Mouse (Mus musculus) olfactory bulb, adult 2 months (tissue): ENCODE data around the gene Olfr15. TPM values are rescaled to one million over a fixed set of nuclear protein-coding genes. Genes with fewer than 3 reads are reported as not detected.

Source experiments
- H3K27ac ChIP-seq: fragments of 200-500 bp; 2 replicates; pipeline ENCODE4 v1.5.1; 2012; ENCODE audit warnings: low read depth, low read length; ENCODE audit not compliant: insufficient read depth
- H3K4me1 ChIP-seq: fragments of 200-500 bp; 2 replicates; pipeline ENCODE4 v1.6.1; 2012; ENCODE audit warnings: low read length; ENCODE audit not compliant: control insufficient read depth, insufficient read depth
- H3K4me3 ChIP-seq: fragments of 200-500 bp; 2 replicates; pipeline ENCODE4 v1.5.1; 2012; ENCODE audit warnings: mild to moderate bottlenecking, low read depth, low read length, moderate library complexity; ENCODE audit not compliant: insufficient read depth
- CTCF ChIP-seq: fragments of 200-500 bp; IDR thresholded peaks from 2 replicates; pipeline ENCODE4 v1.5.1; 2012; ENCODE audit warnings: low read depth, mild to moderate bottlenecking, low read length, moderate library complexity; ENCODE audit not compliant: insufficient read depth
- POLR2A ChIP-seq: fragments of 200-500 bp; IDR thresholded peaks from 2 replicates; pipeline ENCODE4 v1.6.1; 2012; ENCODE audit warnings: mild to moderate bottlenecking, low read depth, low read length, moderate library complexity; ENCODE audit not compliant: insufficient read depth
- WGBS: fragments of 180-500 bp; shearing (Covaris S2); methylation state at CpG from one replicate; pipeline ENCODE4 v1.1.7; 2018; 5-methylcytosine and 5-hydroxymethylcytosine counted together
- polyA plus RNA-seq: library from polyadenylated mRNA; stranded (reverse); fragments of >200 nt; gene quantifications from 2 replicates; pipeline ENCODE4 v1.2.4, GENCODE M21; 2012; ENCODE audit warnings: low replicate concordance; ENCODE audit not compliant: missing spikeins, insufficient read depth, insufficient read length

Olfr15 gene
- polyA plus RNA-seq, 1 experiment = not detected

DNA sequence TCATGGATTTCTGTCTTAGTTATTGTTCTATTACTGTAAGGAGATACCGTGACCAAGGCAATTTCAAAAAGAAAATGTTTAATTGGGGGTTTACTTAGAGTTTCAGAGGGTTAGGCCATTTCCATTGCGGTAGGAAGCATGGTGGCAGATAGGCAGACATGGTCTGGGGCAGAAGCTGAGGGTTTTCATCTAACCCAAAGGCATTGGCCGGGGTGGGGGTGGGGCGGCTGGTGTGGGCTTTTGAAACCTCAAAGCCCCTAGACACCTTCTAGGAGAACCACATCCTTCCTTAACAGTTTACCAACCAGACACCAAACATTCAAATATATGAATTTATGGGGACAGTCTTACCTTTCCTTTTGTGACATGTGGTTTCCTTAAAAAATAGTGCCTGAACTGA is 28.6 kb downstream of the Olfr15 start:
- TF ChIP-seq POLR2A (no peak), CTCF (no peak)
- no peak overlapping the region for H3K4me3 ChIP-seq
- 95% methylated on average over 4 of the region's 4 CpGs for WGBS

DNA sequence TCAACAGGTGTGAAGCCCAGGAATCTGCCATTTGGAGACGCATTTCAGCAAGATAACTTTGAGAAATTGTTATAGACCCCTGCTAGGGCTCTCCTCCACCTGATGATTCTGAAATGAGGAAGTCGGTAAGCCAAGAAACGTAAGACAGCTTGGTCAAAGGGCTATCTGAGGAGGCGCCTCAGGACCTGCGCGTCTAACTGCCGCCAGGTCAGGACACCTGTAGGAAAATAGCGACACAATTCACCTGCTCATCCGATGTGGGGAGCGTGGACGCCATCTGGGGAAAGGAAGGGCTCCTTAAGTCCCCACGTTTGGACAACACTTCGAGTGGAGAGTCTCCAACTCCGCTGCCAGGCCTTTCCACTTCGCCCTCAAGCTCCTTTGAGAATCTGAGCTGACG is 41.1 kb downstream of the Olfr15 start:
- no peak for TF ChIP-seq POLR2A
- peak overlapping the region; percentile 59 for H3K4me3 ChIP-seq
- H3K27ac ChIP-seq = no peak overlapping the region
- peaks cover 3% of the 10 kb centered on the region; the same call in 1 of the 2 replicates for H3K4me1 ChIP-seq
- WGBS = 2% methylated on average over 16 of the region's 16 CpGs

More for the DNA sequence above, 28.6 kb downstream of the Olfr15 start:
- Histone ChIP-seq H3K4me1 (peaks cover 4% of the 10 kb centered on the region; the same call in 1 of the 2 replicates), H3K27ac (no peak overlapping the region)

DNA sequence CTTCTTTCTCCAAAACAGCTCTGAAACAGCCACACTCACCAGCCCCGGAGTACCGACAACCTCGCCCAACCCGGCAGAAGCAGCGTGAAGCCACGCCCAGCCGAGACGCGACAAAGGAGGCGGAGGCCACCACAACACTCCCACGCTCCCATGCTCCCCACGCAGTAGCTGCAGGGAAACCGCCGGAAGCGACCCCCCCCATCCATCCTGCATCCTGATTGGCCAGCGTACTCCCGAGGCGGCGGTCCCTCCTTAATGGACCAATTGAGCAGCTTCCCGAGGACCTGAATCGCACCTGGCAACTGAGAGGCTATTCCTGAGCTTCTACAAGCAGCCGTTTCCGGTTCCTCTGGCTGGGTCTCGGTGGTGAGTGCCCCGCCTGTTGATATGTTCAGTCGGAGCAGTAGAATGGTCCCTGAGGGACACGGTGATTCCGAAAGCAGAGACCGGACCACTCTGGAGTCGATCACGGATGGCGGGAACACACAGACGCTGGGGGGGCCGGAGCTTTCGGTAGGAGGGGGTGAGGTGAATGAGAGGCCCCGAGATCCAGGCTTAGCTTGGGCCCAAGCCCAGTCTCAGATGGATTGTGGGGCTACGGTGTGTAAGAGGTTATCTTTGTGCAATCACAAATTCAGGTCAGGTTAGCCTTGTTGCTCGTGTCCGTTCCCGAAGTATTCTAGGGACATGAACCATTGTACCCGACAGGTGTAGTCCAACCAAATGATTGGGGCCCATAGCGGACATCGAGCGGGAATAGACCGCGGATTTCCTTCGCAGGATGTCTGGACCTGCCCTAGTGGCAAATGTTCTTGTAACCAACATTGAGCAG is 41.8 kb downstream of the Olfr15 start, which contains the start of gene Naa60:
Gene Naa60, plus strand, starts transcription at position 160 of the 832 bp plus-strand sequence.
- H3K4me3 ChIP-seq = peak within 1 kb of the TSS; percentile 59
- TF ChIP-seq POLR2A = no peak
- TF ChIP-seq CTCF = no peak
- 4% methylated on average over 47 of the region's 47 CpGs for WGBS
- peaks cover 3% of the 10 kb centered on the region; the same call in 1 of the 2 replicates for H3K4me1 ChIP-seq
- H3K27ac ChIP-seq = no peak within 1 kb of the TSS; the same call in 1 of the 2 replicates

DNA sequence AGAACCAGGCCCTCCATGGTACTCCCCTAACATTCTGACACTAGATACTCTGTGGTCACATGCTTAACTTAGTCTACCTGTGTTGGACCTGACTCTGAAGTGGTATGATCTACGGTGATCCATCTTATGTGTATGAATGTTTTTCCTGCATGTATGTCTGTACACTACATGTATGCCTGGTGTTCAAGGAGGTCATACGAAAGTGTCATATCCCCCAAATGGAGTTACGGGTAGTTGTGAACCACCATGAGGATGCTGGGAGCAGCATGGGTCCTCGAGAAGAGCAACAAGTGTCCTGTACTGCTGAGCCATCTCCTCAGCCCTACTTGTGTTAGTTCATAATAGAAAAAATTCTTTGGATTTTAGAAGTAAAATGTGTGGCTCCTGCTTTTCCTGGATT is 45.7 kb downstream of the Olfr15 start:
- peaks cover 4% of the 10 kb centered on the region; the same call in 1 of the 2 replicates for H3K4me1 ChIP-seq
- H3K27ac ChIP-seq = no peak overlapping the region
- TF ChIP-seq POLR2A (no peak), CTCF (no peak)
- no peak overlapping the region for H3K4me3 ChIP-seq
- 93% methylated on average over 4 of the region's 4 CpGs for WGBS

DNA sequence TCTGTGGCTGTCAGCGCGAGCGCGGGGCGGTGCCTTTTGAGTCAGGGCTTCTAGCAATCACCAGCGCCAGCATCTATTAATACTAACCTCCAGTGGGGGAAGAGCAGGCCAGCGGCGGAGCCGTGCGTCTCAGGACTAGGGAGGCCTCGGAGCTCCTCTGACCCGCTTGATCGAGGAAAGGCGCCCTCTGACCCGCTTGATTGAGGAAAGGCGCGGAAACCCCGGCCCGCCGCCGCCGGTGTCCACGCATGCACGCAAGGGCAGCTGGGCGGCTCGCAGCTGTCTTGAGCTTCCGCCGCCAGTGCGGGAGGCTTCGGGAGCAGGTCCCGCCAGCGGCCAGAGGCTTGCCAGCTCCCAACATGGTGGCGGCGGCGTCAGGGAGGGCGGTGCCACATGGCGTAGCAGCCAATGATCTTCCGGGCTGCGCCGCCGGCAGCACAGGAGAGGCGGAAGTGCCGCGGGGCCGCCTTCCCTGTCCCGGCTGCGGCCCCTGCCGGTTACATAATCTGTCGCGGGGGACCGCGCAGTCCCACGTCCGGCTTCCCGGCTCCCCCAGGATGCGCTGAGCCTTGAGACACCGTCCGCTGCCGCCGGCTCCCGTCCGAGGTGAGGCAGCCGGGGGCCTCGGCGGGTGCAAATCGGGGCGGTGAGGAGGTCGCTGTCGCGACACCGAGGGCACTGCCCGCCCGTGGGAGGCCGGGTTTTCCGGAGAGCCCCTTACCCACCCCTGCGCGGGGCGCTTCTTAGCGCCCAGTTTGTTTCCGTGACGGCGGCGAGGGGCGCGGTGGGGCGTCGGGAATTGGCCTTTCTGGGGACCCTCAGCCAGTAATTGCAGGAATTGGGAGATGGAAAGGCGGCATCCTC is 53.8 kb downstream of the Olfr15 start, which contains the start of the genes Zfp597 and Gm20695:
Gene Zfp597, minus strand, starts transcription at position 361 of the 864 bp plus-strand sequence.
Gene Gm20695, plus strand, starts transcription at position 448 of the 864 bp plus-strand sequence.
- Histone ChIP-seq H3K4me3 (peak within 1 kb of the TSS; percentile 83), H3K27ac (peak within 1 kb of the TSS; percentile 86), H3K4me1 (peaks cover 11% of the 10 kb centered on the region)
- under 1% methylated on average over 88 of the region's 88 CpGs for WGBS
- TF ChIP-seq POLR2A (peak; percentile 79), CTCF (no peak)

DNA sequence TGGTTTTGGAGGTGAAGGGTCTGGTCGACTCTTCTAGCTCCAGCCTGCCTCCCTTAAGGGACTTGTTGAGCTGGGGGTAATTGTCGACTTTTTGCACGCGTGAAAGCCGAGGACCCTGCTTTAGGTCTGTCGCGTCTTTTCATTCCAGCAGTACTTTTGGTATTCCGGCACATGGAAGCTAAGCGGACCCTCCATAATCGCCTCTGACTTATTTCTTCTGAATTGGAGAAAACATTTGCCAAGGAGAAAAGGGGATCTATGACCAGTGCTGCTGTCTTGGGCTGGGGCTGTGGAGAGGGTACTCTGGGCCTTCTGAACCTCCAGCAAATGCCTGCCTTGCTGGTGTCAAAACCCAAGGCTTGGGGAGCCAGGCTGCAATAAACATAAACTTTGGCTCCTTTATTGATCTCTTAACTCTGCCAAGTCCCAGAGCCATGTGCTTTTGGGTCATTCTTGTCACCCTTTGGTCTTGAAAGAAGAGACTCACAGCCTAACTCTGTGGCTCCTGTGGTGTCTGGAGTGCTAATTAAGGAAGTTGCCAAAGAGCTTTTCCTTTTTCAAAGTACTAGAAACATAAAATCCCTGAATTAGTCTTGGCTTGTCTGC is 54.5 kb downstream of the Olfr15 start:
- peak overlapping the region; percentile 83 for H3K4me3 ChIP-seq
- WGBS = under 1% methylated on average over 10 of the region's 10 CpGs
- H3K4me1 ChIP-seq = peaks cover 11% of the 10 kb centered on the region
- H3K27ac ChIP-seq = peak overlapping the region; percentile 86
- no peak for TF ChIP-seq CTCF
- no peak for TF ChIP-seq POLR2A

DNA sequence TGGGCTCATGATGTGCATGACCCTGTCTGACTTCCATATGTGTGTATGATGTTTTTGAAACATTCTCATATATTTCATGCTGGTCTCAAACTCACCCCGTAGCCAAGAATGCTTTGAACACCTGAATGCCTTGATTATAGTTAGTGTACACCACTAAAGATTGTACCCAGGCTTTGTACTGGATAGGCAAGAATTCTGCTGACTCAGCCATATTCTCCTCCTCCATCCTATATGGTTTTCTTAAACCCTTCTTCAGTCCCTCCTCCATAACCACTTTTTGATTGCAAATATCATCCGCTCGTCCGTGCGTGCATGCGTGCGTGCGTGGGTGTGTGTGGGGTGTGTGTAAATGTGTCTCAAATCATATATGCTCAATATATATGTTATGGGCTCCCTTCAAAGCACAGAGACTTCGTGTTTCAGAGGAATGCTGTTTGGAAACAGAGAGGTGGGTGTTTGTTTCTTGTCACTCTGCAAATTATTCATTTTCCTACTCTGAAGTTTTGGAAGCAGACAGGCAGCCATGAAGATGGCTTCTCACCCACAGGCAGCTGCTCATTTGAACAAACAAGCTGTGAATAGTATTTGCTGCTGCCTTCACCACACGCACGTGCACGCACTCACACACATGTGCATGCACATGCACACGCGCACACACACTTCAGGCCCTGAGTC is 61.1 kb downstream of the Olfr15 start:
- Histone ChIP-seq H3K4me3 (no peak overlapping the region), H3K27ac (no peak overlapping the region), H3K4me1 (peaks cover 7% of the 10 kb centered on the region; the same call in 1 of the 2 replicates)
- WGBS = 90% methylated on average over 14 of the region's 14 CpGs
- TF ChIP-seq POLR2A (no peak), CTCF (no peak)

DNA sequence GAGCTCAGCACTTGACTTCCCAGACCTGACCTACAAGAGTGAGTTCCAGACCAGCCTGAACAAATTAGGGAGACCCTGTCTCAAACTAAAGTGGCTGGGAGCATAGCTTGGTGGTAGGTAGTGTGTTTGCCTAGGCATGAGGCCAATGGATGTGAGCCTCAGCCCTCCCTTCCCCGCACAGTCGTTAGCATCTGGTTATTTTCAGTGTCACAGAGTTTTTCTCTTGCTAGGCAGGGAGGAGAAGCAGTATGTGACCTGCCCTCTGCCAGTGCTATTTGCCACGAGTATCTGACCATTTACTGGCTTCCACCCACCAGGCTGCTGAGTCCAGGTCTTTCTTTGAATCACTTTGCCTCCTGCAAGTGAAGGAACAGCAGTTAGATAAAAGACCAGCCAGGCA is 63.1 kb downstream of the Olfr15 start:
- Histone ChIP-seq H3K4me3 (no peak overlapping the region), H3K4me1 (0 out of 2 replicates have a peak, but pooled peaks cover 4% of the 10 kb centered on the region), H3K27ac (no peak overlapping the region)
- 49% methylated on average over 3 of the region's 3 CpGs for WGBS
- TF ChIP-seq POLR2A = no peak
- TF ChIP-seq CTCF = no peak

Other genes with a start within 250 kb of the Olfr15 start
- not detected in 2 replicates for gene Olfr161, start 239.8 kb upstream of the Olfr15 start, polyA plus RNA-seq
- not detected in 2 replicates for gene Mefv, start 112.8 kb upstream of the Olfr15 start, polyA plus RNA-seq
- not detected in 2 replicates for gene Zfp263, start 86.8 kb upstream of the Olfr15 start, polyA plus RNA-seq
- gene Zfp174, start 16.4 kb downstream of the Olfr15 start, polyA plus RNA-seq = not detected in 2 replicates
- gene Naa60, start 41.5 kb downstream of the Olfr15 start, polyA plus RNA-seq = not detected in 2 replicates
- gene Zfp597, start 53.7 kb downstream of the Olfr15 start, polyA plus RNA-seq = not detected in 2 replicates
- not detected in 2 replicates for gene Gm20695, start 53.8 kb downstream of the Olfr15 start, polyA plus RNA-seq
- not detected in 2 replicates for gene 1700037C18Rik, start 77.8 kb downstream of the Olfr15 start, polyA plus RNA-seq
- gene Cluap1, start 77.9 kb downstream of the Olfr15 start, polyA plus RNA-seq = not detected in 2 replicates
- not detected in 2 replicates for gene Nlrc3, start 145.8 kb downstream of the Olfr15 start, polyA plus RNA-seq
- 162 TPM in 1 of 2 replicates, not detected in the other for gene Slx4, start 172.9 kb downstream of the Olfr15 start, polyA plus RNA-seq
- gene Dnase1, start 206.1 kb downstream of the Olfr15 start, polyA plus RNA-seq = not detected in 2 replicates
- not detected in 2 replicates for gene Trap1, start 246.9 kb downstream of the Olfr15 start, polyA plus RNA-seq